Mouse (Mus musculus) heart, adult 8-10 months (tissue): ENCODE data around the gene Faap20. TPM values are rescaled to one million over a fixed set of nuclear protein-coding genes. Genes with fewer than 3 reads are reported as not detected.

ENCODE experiments used
- DNase-seq: peaks from one replicate; pipeline ENCODE4 v3.0.0; 2022; ENCODE audit warnings: low spot score
- total RNA-seq, 4 experiments: library from RNA; stranded (reverse); gene quantifications; 2 replicates each; pipeline ENCODE4 v1.2.4; 2022

Gene Faap20
- total RNA-seq, 4 experiments from 2014 or later: 12.4 to 17.8 (median 15.9) TPM

- no peak for DNase-seq
These were observed 28.5 kb upstream of the Faap20 start for GRCm38 (mm10) chr4:155221106-155221505.

GRCm38 (mm10) chr4:155221599-155222551 lies 27.7 kb upstream of the Faap20 start:
- DNase-seq: peak; percentile 64

GRCm38 (mm10) chr4:155222552-155222840 lies 27.1 kb upstream of the Faap20 start, which contains the start of gene Ski:
Ski (minus strand) TSS chr4:155222592.
- no peak for DNase-seq

- DNase-seq: peak; percentile 98
These were observed 26.6 kb upstream of the Faap20 start for GRCm38 (mm10) chr4:155222841-155223593.

GRCm38 (mm10) chr4:155223594-155224528 lies 25.7 kb upstream of the Faap20 start:
- DNase-seq: no peak

- DNase-seq: no peak
These were observed 23.7 kb upstream of the Faap20 start for GRCm38 (mm10) chr4:155225918-155226317.

GRCm38 (mm10) chr4:155227986-155228385 lies 21.6 kb upstream of the Faap20 start:
- DNase-seq: no peak

GRCm38 (mm10) chr4:155228461-155228860 lies 21.1 kb upstream of the Faap20 start:
- no peak for DNase-seq

- DNase-seq: peak; percentile 85
These were observed 15.7 kb upstream of the Faap20 start for GRCm38 (mm10) chr4:155233878-155234277.

GRCm38 (mm10) chr4:155234371-155235310 lies 15.0 kb upstream of the Faap20 start:
- DNase-seq: no peak

GRCm38 (mm10) chr4:155235311-155236119 lies 14.1 kb upstream of the Faap20 start:
- peak; percentile 96 for DNase-seq

- DNase-seq: no peak
These were observed 12.7 kb upstream of the Faap20 start for GRCm38 (mm10) chr4:155236737-155237385.

- DNase-seq: no peak
These were observed 11.3 kb upstream of the Faap20 start for GRCm38 (mm10) chr4:155238276-155238675.

GRCm38 (mm10) chr4:155239494-155239893 lies 10.1 kb upstream of the Faap20 start:
- no peak for DNase-seq

GRCm38 (mm10) chr4:155241789-155242188 lies 7.8 kb upstream of the Faap20 start:
- no peak for DNase-seq

GRCm38 (mm10) chr4:155242292-155242691 lies 7.3 kb upstream of the Faap20 start:
- no peak for DNase-seq

GRCm38 (mm10) chr4:155243233-155243632 lies 6.4 kb upstream of the Faap20 start:
- DNase-seq: no peak

- DNase-seq: no peak
These were observed 3.7 kb upstream of the Faap20 start for GRCm38 (mm10) chr4:155245770-155246492.
